1 mouse cellular context compared by ENCODE assay signal in genomic region chr8:45986665-45987064, GRCm38 (mm10).
TF ChIP-seq lines count a peak whose summit lies in the region.

No protein-coding gene starts in this region.

TF ChIP-seq in MEL, 35 proteins besides CTCF, POLR2A, EP300 and RAD21:
- no peak for TF ChIP-seq KAT2A (conservative IDR thresholded peaks at IDR 0.05; ENCODE audit: low read depth, low read length)
- no peak for TF ChIP-seq ZKSCAN1 (IDR thresholded peaks at IDR 0.05; ENCODE audit: low read depth, low read length)
- TF ChIP-seq MXI1 (IDR thresholded peaks at IDR 0.05; ENCODE audit: low read depth, low read length) = no peak
- TF ChIP-seq MEF2A (IDR thresholded peaks at IDR 0.05; ENCODE audit: extremely low read depth, insufficient replicate concordance, low read depth, low read length, poor library complexity, severe bottlenecking) = no peak
- no peak for TF ChIP-seq POLR2AphosphoS5 (IDR thresholded peaks at IDR 0.05; ENCODE audit: borderline replicate concordance, low read depth, low read length)
- 0 out of 2 replicates have a peak, but pooled peaks have one; percentile 20 for TF ChIP-seq GABPA (IDR thresholded peaks at IDR 0.05; ENCODE audit: low read depth, low read length)
- TF ChIP-seq MAFK (IDR thresholded peaks at IDR 0.05; ENCODE audit: borderline replicate concordance, low read depth, low read length) = peak; percentile 86
- no peak for TF ChIP-seq HCFC1 (IDR thresholded peaks at IDR 0.05; ENCODE audit: low read depth, low read length)
- no peak for TF ChIP-seq BHLHE40 (IDR thresholded peaks at IDR 0.05; ENCODE audit: borderline replicate concordance, low read depth, low read length)
- TF ChIP-seq TAL1 (IDR thresholded peaks at IDR 0.05; ENCODE audit: low read length) = no peak
- TF ChIP-seq JUND (IDR thresholded peaks at IDR 0.05; ENCODE audit: low read depth, low read length) = no peak
